Mouse (Mus musculus): ENCODE measurements at regions not wholly inside any gene's neighbourhood (a gene's known extent, or its start where the extent isn't known, plus 50 kb on each side); places are given as distances from the start of the nearest gene placed in this dataset.

DNA sequence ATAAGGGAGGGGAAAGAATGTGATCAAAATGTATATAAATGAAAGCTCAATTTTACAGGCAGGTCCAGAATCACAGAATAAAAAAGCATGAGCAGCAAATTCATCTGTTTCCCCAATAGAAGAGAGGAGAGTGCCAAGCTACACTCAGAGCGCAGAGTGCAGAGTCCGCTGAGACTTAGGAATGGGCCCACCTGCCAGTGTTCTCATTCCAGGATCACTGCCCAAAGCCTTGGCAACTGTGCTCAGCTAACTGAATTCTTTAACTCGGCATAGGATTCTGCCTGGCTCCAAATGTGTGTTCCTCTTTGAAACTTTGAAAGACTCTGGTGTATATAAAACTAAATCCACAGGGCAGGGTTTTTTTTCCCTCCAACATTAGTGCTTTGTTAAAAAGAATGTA, 84.4 kb upstream of the Akirin2 start:
- Histone ChIP-seq H3K4me1 (ENCODE audit: control insufficient read depth, insufficient read depth, low read length) (no peaks in the 10 kb centered on the region), H3K4me3 (ENCODE audit: insufficient read depth, low read length) (no peak overlapping the region), H3K27ac (ENCODE audit: insufficient read depth, low read length) (no peak overlapping the region)
- TF ChIP-seq CTCF (IDR thresholded peaks at IDR 0.05; ENCODE audit: extremely low read depth, insufficient read depth, low read length) (no peak), POLR2A (IDR thresholded peaks at IDR 0.05; ENCODE audit: extremely low read depth, insufficient read depth, low read length) (no peak)

DNA sequence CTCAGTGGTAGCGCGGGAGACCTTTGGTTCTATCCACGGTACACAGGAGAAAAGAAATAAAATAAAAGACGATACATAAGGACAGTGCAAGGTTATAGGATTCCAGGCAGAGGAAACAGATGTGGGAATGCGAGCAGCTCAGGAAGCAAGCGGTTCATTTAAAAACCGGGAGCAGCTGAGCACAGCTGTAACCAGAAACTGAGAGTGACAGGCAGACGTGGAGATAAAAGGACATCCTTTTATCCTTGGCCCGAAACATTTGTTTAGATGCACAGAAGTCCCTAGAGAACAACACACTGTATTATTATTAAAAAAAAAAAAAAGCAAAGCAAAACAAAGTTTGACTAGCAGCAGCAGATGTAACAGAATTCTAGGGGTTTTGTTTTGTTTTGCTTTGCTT, 82.6 kb upstream of the Akirin2 start:
- H3K4me3 ChIP-seq (ENCODE audit: insufficient read depth, low read length) = no peak overlapping the region
- no peak overlapping the region for H3K27ac ChIP-seq (ENCODE audit: insufficient read depth, low read length)
- H3K4me1 ChIP-seq (ENCODE audit: control insufficient read depth, insufficient read depth, low read length) = no peaks in the 10 kb centered on the region
- TF ChIP-seq CTCF (IDR thresholded peaks at IDR 0.05; ENCODE audit: extremely low read depth, insufficient read depth, low read length) (no peak), POLR2A (IDR thresholded peaks at IDR 0.05; ENCODE audit: extremely low read depth, insufficient read depth, low read length) (no peak)

DNA sequence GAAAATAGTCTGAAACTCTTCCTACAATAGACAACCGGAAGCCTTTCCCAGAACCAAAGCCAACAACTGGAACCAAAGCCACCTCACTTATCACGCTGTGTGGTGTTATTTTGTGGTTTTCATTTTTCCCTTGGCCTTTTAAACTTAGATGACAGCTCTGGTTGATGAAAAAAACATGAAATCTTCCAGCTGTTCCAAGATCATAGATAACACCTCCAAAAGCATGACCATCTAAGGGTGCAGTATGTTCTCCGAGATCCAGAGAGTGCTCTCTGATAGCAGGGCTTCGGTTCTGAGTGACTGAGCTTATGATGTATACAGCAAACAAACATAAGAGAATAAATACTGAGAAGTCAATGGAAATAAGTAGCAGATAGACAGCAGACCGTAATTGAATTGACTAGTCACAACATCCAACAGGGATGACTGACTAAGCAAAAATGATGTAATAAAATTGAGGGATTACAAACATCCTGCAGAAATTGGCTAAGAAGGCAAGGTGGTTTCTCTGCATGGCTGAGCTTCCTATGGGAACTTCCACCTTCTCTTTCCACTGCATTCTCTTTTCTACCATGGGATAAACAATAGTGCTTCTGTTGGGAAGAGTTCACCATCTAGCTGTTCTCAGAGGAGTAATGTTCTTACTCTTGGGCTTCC, 74.8 kb upstream of the Akirin2 start:
- Histone ChIP-seq H3K27ac (ENCODE audit: insufficient read depth, low read length) (no peak overlapping the region), H3K4me1 (ENCODE audit: control insufficient read depth, insufficient read depth, low read length) (no peaks in the 10 kb centered on the region), H3K4me3 (ENCODE audit: insufficient read depth, low read length) (no peak overlapping the region)
- TF ChIP-seq POLR2A (IDR thresholded peaks at IDR 0.05; ENCODE audit: extremely low read depth, insufficient read depth, low read length) (no peak), CTCF (IDR thresholded peaks at IDR 0.05; ENCODE audit: extremely low read depth, insufficient read depth, low read length) (no peak)

DNA sequence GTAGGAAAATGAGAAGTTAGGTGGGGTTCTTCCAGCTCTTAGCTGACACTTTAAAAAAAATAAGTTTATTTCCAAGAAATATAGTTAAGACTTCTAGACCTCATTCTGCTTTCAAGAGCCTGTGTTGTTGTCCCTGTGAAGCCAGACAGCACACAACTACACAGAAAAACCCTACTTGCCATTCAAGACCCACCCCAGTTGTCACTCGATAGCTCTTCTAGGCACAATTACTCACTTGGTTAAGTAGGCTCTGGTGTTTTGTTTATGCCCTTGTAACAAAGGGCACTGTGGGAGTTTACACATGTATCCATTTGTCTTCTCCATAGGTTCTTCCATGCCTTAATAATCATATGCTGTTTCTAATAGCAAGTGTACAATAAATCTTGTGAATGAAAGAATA, 66.5 kb upstream of the Akirin2 start:
- no peak for TF ChIP-seq POLR2A (IDR thresholded peaks at IDR 0.05; ENCODE audit: extremely low read depth, insufficient read depth, low read length)
- H3K27ac ChIP-seq (ENCODE audit: insufficient read depth, low read length) = no peak overlapping the region
- H3K4me1 ChIP-seq (ENCODE audit: control insufficient read depth, insufficient read depth, low read length) = no peaks in the 10 kb centered on the region
- H3K4me3 ChIP-seq (ENCODE audit: insufficient read depth, low read length) = no peak overlapping the region

DNA sequence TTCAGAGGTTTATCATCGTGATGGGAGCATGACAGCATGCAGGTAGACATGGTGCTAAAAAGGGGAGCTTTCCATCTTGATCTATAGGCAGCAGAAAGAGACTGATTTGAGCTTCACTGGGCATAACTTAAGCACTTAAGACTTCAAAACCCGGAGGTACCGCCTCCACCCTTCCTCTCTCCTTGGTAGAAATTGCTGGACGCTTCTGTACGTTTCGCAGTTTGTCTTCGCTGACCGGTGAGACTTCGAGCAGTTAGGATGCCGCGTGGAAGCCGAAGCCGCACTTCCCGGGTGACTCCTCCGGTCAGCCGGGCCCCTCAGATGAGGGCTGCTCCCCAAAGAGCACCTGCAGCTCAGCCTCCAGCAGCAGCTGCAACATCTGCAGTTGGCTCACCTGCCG, 65.2 kb upstream of the Akirin2 start:
- TF ChIP-seq CTCF (IDR thresholded peaks at IDR 0.05; ENCODE audit: extremely low read depth, insufficient read depth, low read length) = no peak
- no peak for TF ChIP-seq POLR2A (IDR thresholded peaks at IDR 0.05; ENCODE audit: extremely low read depth, insufficient read depth, low read length)
- no peaks in the 10 kb centered on the region for H3K4me1 ChIP-seq (ENCODE audit: control insufficient read depth, insufficient read depth, low read length)

DNA sequence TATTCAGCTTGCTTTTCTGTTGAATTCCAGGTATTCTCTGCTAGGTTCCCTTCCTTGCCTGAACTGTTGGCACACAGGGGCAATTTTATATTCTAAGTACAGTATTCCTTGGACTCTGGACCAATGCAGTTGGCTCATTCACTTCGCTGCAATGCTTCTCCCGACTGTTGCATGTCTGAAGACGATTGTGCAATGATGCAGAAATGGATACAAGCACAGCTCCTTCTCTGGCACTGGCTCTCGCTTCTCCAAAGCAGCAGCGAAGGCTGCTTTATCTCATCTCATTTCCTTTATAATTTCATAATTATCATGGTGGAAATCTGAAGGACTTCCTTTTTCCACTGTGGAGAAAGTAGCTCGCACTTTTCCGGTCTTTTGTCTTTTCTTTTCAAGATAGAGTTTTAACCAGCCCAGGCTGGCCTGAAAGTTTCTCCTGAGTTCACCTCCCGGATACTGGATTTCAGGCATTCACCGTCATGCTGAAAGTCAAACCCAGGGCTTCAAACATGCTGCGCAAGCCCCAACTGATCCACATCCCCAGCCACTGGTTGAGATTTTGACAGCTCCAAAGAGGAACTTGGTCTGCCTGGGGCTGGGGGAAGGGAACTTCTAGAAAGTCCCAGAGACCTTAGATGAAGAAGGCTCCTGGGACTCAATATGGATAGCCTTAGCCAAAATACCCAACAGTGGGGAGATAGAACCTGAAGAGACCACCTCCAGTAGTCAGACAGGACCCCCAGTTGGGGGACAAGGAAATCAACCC, 55.6 kb upstream of the Akirin2 start:
- Histone ChIP-seq H3K27ac (ENCODE audit: insufficient read depth, low read length) (no peak overlapping the region), H3K4me1 (ENCODE audit: control insufficient read depth, insufficient read depth, low read length) (no peaks in the 10 kb centered on the region), H3K4me3 (ENCODE audit: insufficient read depth, low read length) (no peak overlapping the region)
- TF ChIP-seq CTCF (IDR thresholded peaks at IDR 0.05; ENCODE audit: extremely low read depth, insufficient read depth, low read length) = no peak
- no peak for TF ChIP-seq POLR2A (IDR thresholded peaks at IDR 0.05; ENCODE audit: extremely low read depth, insufficient read depth, low read length)

More for the DNA sequence above, 65.2 kb upstream of the Akirin2 start:
- no peak overlapping the region for H3K4me3 ChIP-seq (ENCODE audit: insufficient read depth, low read length)
- no peak overlapping the region for H3K27ac ChIP-seq (ENCODE audit: insufficient read depth, low read length)

DNA sequence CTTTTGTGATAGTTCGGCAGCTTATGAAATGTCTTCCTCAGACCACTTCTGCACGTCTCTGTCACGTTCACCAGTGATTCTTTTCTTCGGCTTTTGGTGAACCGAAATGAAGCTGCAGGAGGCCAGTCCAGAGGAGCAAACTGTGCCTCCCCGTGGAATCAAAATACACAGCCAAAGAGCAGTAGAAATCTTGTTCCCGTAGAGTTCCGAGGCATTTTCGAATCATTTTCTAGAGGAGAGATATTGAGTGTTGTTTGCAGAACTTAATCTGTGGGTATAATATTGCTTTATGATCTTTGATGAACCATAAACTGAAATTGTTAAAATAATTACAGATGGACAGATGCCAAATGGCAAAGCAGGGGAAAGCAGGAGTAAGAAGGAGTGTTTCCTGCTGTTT, 52.4 kb upstream of the Akirin2 start:
- no peak for TF ChIP-seq POLR2A (IDR thresholded peaks at IDR 0.05; ENCODE audit: extremely low read depth, insufficient read depth, low read length)
- TF ChIP-seq CTCF (IDR thresholded peaks at IDR 0.05; ENCODE audit: extremely low read depth, insufficient read depth, low read length) = no peak
- H3K27ac ChIP-seq (ENCODE audit: insufficient read depth, low read length) = no peak overlapping the region
- H3K4me3 ChIP-seq (ENCODE audit: insufficient read depth, low read length) = no peak overlapping the region
- H3K4me1 ChIP-seq (ENCODE audit: control insufficient read depth, insufficient read depth, low read length) = no peaks in the 10 kb centered on the region

DNA sequence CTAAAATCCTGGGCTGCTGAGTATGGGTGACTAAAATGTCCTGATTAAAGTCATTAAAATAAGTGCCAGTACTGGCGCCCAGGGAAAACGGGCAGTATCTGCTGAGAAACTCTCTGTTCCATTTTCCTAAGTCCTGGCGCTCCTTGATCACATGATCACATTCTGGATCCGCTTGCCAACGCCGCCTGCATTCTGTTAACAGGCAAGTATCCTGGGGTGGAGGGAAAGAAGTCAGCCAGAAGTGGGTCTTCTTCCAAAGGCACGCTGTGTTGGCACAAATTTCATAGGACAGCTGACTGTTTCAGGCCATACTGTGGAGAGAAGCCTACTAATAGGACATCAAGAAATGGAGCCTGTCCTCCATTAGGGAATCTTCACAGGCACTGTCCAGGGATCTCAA, 52.0 kb upstream of the Akirin2 start:
- TF ChIP-seq POLR2A (IDR thresholded peaks at IDR 0.05; ENCODE audit: extremely low read depth, insufficient read depth, low read length) (no peak), CTCF (IDR thresholded peaks at IDR 0.05; ENCODE audit: extremely low read depth, insufficient read depth, low read length) (no peak)
- H3K4me3 ChIP-seq (ENCODE audit: insufficient read depth, low read length) = no peak overlapping the region
- no peaks in the 10 kb centered on the region for H3K4me1 ChIP-seq (ENCODE audit: control insufficient read depth, insufficient read depth, low read length)
- no peak overlapping the region for H3K27ac ChIP-seq (ENCODE audit: insufficient read depth, low read length)

DNA sequence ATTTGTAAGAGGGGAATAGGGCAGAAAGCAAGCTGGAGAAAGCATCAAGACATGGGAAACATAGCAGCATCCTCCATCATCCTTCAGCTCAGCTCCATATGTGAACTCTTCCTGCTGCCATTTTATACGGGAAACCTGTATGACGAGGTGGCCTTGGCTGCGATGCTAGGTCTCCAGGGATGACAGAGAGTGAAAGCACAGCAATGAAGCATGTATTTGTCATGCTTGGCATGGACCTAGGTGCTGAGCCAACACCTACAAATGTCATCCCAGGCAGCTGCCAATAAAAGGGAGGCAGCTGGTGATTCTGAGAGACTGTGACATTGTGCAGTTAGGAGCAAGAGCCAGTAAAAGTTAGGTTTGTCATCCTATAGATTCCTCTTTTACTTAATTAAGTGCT, 51.0 kb upstream of the Akirin2 start:
- no peak for TF ChIP-seq POLR2A (IDR thresholded peaks at IDR 0.05; ENCODE audit: extremely low read depth, insufficient read depth, low read length)
- TF ChIP-seq CTCF (IDR thresholded peaks at IDR 0.05; ENCODE audit: extremely low read depth, insufficient read depth, low read length) = no peak
- Histone ChIP-seq H3K4me1 (ENCODE audit: control insufficient read depth, insufficient read depth, low read length) (no peaks in the 10 kb centered on the region), H3K27ac (ENCODE audit: insufficient read depth, low read length) (no peak overlapping the region), H3K4me3 (ENCODE audit: insufficient read depth, low read length) (no peak overlapping the region)

Measured in cortical plate, adult 2 months (tissue).